Mouse (Mus musculus): ENCODE measurements around the gene Hcn1. TPM values are rescaled to one million over a fixed set of nuclear protein-coding genes. Genes with fewer than 3 reads are reported as not detected.

The Hcn1 gene
- total RNA-seq, 4 experiments from 2014 or later = 0.05 to 0.10 (median 0.07) TPM

DNA sequence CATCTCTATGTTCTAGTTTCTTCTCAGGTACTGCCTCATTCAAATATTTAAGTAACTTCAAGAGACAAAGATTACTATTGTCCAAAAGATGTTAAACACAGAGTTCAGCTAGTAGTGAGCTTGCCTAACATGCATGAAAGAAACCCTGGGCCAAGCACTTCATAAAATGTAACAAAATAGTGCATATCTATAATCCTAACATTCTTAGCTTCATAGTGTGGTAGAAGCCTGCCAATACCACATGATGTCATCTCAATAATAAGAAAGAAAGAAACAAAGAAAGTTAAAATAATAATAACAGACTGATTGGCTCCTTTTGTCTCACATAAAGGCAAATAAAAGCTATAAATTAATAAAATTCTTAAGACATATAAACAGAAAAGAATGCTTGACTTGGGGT, 103.5 kb downstream of the Hcn1 start:
- no peak for DNase-seq (ENCODE audit: low spot score in 2 of 2)

DNA sequence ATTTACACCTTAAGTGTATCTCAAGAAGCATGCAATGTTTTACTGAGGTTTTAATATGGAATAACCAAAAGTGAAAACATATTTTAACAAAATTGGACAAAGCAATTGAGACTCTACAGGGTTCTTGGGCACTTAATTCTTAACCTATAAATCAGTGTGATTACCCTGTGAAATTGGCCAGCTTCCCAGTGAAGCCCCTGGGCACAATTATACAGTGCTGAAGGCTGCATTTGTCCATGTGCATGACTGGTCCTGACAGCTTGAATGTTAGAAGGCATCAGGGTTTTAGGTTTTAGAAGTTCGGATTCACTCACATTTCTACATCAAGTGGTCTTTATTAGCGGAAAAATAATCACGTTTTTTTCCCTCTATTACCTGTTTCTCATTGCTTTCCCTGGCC, 103.9 kb downstream of the Hcn1 start:
- no peak for DNase-seq (ENCODE audit: low spot score in 2 of 2)

DNA sequence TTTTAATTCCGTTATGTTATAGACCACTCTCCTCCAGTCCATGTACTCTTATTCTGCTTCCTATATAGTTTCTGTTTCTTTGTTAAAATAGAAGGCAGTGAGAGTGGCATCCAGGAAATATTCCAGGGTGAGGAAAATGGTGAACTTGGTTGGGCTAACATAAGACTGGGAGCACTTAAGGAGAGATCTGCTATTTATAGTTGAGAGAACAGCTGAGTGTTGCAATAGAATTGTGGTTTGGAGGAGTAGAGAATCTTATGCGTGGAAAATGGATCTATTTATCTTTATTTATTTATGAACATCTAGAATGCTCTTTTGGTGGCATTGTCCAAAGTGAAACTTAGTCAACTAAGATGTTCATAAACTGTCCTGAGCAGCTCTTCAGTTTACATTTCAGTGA, 104.4 kb downstream of the Hcn1 start:
- DNase-seq (ENCODE audit: low spot score in 2 of 2) = no peak

DNA sequence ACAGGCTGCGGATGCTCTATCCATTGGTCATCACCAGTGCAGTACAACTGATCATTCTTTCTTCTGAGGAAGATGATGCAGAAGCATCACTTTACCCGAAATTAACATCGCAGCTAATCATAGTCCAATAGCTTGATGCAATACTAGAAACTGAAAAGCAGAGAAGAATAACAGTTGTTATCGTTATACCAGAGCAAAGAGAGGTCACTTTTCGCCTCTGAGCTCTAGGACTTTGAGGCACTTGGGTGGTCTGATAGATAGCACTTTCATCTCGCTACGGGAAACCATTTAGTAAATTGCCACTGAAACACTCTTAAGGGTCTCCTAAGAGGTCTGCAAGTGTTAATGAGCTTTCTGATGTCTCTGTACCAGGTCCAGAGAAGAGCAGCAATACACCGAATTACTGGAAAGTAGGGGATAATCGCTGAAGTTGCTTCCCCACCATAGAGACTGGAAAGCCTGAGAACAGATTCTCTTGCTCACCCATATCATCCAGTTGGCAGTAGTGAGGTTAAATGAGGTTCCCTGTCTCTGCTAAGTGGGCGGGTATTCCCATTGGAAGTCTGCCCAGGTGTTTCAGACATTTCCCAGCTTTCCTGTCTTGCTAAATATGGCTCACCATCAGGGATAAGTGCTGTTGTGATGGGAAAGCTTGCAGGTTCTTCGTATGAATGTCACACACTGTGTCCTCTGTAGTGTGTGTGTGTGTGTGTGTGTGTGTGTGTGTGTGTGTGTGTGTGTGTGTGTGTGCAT, 105.0 kb downstream of the Hcn1 start:
- no peak for DNase-seq (ENCODE audit: low spot score in 2 of 2)

DNA sequence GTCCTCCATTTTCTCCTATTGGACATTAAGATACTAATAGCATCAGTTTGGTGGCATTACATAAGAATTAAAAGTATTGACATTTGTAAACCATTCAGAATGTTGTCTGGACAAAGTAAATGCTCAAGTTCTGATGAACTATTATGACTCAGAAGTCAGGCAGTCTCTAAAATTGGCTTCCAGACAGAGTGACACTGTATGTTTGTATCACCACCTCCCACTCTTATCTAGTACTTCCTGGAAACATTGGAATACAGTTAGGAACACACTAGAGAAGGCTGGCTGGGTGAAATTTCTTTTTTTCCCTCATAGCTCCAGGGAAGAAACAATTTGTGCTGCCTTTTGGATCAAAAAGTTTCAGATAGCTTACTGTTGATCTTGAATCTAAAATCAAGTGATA, 108.7 kb downstream of the Hcn1 start:
- no peak for DNase-seq (ENCODE audit: low spot score in 2 of 2)

DNA sequence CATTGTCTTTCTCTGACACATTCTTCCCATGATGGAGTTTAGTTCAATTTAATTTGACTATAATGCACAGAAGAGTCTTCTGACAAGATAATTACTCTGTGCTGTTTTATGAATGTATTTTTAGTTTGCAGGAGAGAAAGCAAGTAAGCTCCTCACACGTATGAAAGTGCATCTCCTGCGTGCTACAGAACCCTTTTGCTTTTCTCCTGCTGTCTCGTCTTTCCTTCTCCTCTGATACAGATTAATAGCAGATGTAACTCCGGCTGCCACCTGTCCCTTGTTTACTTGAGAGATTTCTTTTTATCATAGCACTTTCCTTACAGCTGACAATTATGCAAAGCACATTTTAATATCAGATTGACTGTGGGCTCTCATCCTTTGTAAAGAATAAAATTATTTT, 120.0 kb downstream of the Hcn1 start:
- DNase-seq (ENCODE audit: low spot score in 2 of 2) = no peak

DNA sequence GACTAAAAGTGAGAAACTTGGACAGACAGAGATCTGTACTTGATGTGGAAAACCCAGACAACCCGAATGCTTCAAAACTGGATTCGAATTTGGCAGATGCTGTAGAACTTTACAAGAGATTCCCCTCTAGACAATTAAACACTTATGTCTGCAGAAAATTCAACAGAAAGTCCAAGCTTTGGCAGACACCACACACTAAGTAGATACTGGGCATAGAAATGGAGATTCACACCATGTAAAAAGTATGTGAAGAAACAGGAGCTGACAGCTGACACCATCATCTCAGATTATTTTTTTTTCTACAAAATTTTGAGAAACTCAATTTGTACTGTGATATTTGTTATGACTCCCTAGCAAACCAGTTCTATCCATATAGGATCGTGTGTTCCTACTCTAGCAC, 122.0 kb downstream of the Hcn1 start:
- no peak for DNase-seq (ENCODE audit: low spot score in 2 of 2)

DNA sequence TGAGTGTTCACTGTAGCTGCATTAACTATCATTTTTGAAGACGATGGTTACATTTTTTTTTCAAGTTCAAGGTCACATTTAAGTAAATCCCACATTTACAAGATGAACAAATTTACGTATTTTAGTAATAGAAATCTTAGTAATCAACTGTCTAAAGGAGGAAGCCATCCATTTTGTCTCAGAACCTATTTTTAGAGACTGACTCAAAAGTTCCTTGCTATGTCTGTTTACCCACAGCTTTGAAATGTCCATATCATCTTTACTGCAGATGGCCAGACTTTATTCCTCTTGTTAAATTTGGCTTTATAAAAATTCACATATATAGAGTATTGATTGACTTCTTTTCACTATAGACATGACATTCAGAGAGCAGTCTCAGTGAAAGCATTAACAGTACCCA, 126.3 kb downstream of the Hcn1 start:
- no peak for DNase-seq (ENCODE audit: low spot score in 2 of 2)

DNA sequence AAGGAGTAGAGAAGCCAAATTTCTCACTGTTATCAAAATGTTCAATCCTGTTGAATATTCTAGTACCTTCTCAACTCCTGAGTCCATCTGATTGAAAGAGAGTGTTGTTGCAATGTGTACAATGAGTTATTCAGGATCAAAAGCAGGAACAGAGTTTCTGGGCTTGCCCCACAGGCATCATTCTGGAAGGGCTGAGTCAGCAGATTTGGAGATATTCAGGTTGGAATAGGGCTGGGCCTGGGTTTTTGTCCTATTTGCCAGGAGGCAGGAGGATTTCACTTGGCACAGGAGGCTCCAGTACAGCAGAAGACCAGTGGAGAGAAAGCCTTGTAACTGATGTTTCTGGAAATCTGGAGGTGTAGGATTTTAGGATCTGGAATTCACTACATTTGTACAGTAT, 130.6 kb downstream of the Hcn1 start:
- DNase-seq (ENCODE audit: low spot score in 2 of 2) = no peak

DNA sequence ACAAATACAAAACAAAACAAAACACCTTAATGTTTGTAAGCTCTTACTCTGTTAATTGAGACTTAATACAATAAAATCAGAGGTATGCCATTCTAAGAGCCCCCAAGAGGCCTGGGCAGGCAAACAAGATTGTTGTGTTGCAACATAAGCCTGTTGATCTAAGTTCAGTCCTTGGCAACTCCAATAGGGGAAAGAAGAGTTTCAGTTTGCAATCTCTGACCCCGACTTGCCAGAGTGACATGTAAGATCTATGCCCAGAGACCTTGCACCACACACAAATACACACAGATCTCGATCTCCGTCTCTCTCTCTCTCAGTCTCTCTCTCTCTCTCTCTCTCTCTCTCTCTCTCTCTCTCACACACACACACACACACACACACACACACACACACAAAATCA, 142.3 kb downstream of the Hcn1 start:
- no peak for DNase-seq (ENCODE audit: low spot score in 2 of 2)

DNA sequence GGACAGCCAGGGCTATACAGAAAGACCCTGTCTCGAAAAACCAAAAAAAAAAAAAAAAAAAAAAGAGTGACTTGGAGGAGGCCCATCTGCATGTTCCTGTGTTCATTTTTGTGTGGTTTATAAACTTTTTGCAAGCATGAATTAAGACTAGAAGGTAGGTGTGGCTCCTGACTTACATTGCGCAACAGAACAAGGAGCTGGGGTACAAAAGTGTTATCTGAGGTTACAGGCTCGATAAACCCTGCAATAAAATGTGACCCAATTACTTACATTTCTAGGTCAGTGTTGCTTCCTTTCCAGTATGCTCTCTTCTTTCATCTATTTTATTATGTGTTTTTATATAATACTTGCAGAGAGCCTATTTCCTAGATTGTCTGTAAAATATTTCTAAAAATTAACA, 143.1 kb downstream of the Hcn1 start:
- DNase-seq (ENCODE audit: low spot score in 2 of 2) = no peak

DNA sequence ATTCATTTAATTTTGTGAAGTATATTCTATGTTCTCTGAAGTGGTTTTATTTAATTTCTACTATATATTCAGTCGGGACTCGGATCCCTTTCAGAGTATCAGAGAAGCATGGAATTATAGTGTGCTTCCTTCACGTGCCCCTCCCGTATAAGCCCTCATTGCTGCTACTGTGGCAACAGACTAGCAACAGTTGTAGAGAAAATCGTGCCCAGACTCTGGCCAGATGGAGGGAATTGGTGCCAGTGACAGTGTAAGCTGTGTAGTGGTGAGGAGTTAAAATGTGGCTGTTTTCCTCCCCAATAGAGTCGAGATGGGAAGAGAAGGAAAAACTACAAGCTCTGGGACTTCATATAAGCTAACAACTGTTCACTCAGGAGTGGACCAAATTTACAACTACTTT, 163.4 kb downstream of the Hcn1 start:
- DNase-seq (ENCODE audit: low spot score in 2 of 2) = no peak

DNA sequence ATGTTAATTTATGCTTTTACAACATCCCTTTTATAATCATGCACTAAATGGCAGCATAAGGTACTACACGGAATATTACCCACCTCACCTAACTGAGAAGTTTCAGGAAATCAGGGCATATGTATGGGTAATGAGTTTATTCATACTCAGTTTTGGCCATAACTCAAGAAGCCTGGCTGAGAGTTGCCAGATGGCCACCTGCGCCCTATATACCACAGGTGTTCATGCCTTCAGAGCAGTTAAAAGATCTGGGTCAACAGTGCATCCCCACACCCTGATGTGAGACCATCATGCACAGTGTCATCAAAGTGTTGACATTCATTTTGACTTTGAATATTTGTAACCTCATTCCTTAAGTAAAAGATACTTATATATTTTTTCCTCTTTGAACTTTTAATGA, 183.3 kb downstream of the Hcn1 start:
- DNase-seq (ENCODE audit: low spot score in 2 of 2) = no peak

DNA sequence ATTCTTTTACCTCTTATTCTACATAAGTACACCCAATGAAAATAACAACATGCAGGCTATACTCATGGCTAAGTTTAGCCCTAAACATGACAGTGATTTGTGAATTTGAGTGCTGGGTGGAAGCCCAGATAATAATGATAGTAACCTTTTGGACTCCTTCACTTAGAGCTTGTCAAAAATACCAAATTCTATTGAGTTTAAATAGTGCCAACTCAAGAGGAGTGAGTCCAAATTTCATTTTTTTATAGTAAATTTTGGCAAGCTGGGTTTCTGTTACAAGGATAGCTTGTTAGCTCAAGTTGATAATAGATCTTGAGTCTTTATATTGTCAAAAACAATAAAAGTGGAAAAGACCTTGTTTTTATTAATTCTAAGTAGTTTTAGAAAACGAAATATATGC, 190.7 kb downstream of the Hcn1 start:
- no peak for DNase-seq (ENCODE audit: low spot score in 2 of 2)

DNA sequence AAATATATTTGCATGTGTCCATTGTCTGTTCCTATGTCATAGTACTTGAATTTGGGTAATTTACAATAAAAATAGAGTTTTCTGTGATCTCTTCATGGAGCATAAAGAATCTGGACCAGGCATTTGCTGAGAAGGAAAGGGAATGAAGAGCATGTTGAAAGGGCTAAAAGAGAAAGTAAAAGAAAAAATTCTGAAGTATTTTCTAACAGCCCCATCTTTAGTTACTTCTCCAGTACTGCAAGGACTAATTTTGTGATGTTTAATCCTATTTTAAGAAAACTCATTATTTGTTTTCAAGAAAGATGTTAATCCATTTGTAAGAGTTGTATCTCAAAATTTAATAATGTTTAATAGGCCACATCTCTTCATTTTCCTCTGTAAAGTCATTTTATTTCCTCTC, 198.9 kb downstream of the Hcn1 start:
- DNase-seq (ENCODE audit: low spot score in 2 of 2) = no peak

DNA sequence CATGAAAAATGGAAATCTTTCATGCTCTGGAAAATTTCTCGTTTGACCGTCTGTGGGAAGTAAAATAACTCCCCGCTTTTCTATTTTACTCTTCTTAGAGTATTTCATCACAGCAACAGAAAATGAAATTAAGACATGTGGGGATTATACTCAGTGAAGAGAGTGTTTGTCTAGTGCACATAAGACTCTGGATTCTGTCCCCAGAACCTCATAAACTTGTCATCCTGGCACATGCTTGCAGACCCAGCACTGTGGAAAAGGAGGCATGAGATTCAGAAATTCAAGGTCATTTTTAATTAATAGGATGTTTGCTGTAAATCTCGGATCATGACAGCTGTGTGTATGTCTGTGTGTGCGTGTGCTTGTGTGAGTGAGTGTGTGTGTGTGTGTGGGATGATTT, 225.5 kb downstream of the Hcn1 start:
- DNase-seq (ENCODE audit: low spot score in 2 of 2) = no peak

DNA sequence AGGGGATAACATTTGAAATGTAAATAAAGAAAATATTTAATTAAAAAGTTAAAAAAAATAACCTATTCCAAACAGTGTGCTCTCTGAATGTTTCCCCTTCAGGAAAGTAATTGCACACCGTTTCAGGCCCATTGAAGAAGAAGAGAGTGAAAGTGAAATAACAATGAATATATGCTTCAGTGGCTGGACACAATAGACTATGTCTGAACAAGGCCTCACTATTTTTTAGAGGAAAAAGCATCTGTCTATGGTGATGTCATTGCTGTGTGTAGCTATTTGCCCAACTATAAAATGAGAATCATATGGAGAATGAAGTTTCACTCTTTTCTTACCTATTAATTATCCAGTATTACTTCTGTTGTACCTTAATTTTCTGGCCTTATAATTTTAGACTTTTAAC, 234.5 kb downstream of the Hcn1 start:
- DNase-seq (ENCODE audit: low spot score in 2 of 2) = no peak

DNA sequence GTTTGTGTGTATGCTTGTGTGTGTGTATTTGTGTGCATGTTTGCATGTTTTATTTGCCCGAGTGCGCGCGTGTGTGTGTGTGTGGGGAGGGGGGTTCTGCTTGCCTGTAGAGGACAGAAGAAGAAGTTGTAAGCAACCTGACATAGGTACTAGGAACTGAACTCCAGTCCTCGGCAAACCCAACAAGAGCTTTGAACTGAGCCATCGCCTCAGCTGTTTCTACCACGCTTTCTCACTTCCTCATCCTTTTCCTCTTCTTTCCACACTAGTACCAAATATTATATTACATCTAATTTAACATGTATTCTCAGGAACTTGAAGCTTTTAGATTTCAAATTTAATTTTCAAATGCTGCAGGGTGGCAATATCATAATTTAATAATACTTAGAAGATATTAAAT, 236.1 kb downstream of the Hcn1 start:
- DNase-seq (ENCODE audit: low spot score in 2 of 2) = no peak

DNA sequence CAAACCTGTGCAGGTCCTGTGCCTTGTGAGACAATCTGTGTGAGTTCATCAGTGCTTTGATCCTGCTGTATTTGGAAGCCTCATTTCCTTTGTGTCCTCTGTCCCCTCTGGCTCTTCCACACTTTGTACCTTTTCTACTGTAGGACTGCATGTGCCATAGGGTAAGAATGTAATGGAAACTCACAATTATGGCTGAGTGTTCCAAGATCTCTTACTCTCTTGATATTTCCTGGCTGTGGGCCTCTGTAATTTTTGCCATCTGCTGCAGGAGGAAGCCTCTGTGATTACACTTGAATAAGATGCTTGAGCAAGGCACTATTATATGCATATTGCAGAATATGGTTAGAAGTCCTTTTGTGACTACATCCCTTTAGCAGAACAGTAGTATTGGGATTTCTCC, 240.2 kb downstream of the Hcn1 start:
- no peak for DNase-seq (ENCODE audit: low spot score in 2 of 2)

DNA sequence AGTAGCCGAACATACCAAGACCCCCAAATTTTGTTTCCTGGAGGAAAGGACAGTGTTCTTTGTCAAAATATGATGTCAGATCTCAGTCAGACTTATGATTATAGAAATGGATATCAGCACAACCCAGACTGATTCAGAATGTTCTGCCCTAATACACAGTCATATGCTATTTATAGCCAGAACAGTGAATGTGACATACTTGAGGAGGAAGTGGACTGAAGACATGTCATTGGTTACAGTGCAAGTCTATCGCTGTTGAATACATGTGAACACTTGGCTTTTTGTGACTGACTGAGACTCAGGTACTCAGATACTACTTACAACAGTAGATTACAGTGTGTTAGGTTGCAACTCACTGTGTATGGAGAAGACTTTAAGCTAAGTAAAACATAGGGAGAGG, 245.2 kb downstream of the Hcn1 start:
- no peak for DNase-seq (ENCODE audit: low spot score in 2 of 2)

DNA sequence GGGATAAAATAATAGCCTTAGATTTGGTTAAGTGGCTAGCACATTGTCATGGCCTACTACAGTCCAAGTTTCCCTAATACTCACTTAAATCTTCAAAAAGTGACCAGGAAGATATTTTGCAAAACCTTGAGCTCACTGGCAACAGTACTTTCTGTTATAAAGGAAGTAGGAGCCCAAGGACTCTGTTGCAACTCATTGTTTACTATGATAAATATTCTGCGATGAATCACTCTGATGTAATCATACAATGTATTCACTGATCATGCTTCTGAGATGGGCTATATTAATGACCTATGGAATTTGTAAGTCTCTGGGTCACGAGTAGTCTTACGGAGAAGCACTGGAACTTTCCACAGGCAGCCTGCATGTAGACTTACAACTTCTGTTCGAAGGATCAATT, 246.6 kb downstream of the Hcn1 start:
- no peak for DNase-seq (ENCODE audit: low spot score in 2 of 2)

DNA sequence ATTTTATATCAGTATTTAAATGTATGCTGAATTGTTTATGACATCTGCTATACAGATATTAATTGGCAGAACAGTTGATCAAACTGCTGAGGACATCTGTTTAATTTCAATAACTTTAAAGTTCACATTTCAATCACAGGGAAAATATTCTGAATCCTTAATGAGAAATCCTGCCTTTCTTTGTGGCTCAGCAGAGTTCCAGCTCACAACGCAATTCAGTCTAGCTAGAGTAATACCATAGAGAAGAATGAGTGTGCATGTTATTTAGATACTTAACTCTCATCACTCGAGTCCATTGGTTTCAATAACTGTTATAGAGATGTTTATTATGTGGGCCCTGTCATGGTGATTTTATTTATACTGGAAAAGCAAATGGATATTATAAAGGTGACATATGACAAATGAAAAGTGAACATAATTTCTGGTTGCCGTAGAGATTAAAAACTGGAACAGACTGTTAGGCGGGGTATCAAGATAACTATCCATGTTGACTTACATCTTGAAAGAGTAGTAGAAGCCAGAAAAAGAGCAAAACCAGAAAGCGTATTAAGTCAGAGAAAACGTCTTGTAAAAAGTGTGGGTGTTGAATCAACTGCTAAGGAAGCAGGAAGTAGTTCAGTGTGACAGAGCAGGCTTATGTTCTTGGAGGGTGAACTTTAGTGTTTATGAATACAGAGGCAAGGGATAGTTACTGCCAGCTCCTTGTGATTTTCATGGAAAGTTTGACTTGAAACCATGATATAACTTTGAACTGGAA, 250.0 kb downstream of the Hcn1 start:
- DNase-seq (ENCODE audit: low spot score in 2 of 2) = no peak

DNA sequence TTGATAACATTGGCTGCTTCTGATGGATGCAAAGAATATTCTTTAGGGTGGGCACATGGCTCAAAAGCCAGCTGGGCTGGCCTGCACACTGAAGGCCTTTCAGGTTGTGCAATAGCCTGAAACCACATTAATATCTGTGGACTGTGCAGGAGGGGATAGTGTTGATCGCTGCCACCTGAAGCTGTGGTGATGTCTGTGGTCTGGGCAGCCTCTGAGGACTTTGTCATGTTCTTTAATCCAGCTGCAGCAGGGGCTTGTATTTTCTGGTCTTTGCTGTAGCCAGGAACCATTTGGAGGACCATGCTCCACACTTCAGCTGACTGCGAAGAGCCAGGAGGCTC, 250.6 kb downstream of the Hcn1 start:
- DNase-seq (ENCODE audit: low spot score in 2 of 2) = no peak

Measured in gastrocnemius, adult 8-10 months (tissue).